In the genomic region with DNA sequence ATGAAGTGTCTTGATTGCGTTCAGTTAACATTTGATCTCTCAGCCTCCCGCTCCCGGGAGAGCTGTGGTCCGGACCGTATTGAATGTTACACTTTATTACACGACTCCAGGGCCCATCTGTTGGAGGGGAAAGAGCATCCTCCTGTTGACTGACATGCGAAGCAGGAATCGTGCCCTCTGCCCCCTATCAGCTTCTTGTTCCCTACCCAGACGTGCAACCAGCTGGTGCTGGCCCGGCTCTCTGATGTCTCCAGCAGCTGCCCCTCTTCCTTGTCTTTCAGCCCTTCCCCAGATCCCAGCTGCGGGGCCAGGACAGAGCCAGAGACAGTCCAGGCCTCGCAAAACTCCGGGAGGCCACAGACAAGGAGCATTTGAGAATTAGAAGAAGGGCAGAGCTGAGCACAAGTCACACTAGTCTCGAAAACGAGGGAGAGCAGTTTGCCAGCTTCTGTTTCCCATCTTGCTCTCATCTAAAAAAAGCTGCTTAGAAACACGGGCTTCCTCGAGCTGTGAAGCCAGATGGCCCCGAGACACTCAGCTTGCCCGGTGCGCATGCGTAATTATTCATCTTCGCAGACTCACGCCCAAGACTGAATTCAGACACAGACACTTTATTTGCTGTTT, we compare ENCODE assay signal across 8 mouse cellular contexts. TPM values are rescaled to one million over a fixed set of nuclear protein-coding genes. Genes with fewer than 3 reads are reported as not detected.
DNase-seq lines count a peak whose midpoint lies in the region; ATAC-seq and TF ChIP-seq lines count a peak whose summit lies in the region.

No protein-coding gene starts in this region.

- 22% methylated on average over 23 of the region's 23 CpGs for WGBS in kidney, embryonic 14.5 days
- WGBS in forebrain, embryonic 16.5 days: 17% methylated on average over 23 of the region's 23 CpGs
- WGBS in lung, embryonic 16.5 days: 23% methylated on average over 23 of the region's 23 CpGs

- peak overlapping the region; percentile 14; the same call in 1 of the 2 replicates for H3K9ac ChIP-seq in kidney, embryonic 14.5 days (ENCODE audit: low read depth, low read length)
- peak overlapping the region; percentile 62 for H3K9ac ChIP-seq in forebrain, embryonic 16.5 days (replicated peaks; ENCODE audit: low read depth, low read length)
- H3K9ac ChIP-seq in lung, embryonic 16.5 days (ENCODE audit: low read length): peak overlapping the region; percentile 48; the same call in 1 of the 2 replicates

- H3K27ac ChIP-seq in kidney, embryonic 14.5 days (ENCODE audit: low read depth, low read length): peak overlapping the region; percentile 66
- peak overlapping the region; percentile 98 for H3K27ac ChIP-seq in forebrain, embryonic 16.5 days (ENCODE audit: low read length)
- peak overlapping the region; percentile 95 for H3K27ac ChIP-seq in layer of hippocampus, adult 2 months
- no peak overlapping the region for H3K27ac ChIP-seq in lung, embryonic 16.5 days (ENCODE audit: low read length)

- peak overlapping the region; percentile 13; the same call in 1 of the 2 replicates for H3K4me2 ChIP-seq in kidney, embryonic 14.5 days (replicated peaks; ENCODE audit: low read depth, low read length)
- peak overlapping the region; percentile 48 for H3K4me2 ChIP-seq in forebrain, embryonic 16.5 days (ENCODE audit: low read length)
- peak overlapping the region; percentile 11; the same call in 1 of the 2 replicates for H3K4me2 ChIP-seq in lung, embryonic 16.5 days (ENCODE audit: low read depth, low read length)

- H3K27me3 ChIP-seq in kidney, embryonic 14.5 days (ENCODE audit: control insufficient read depth, insufficient read depth, low read length): no peaks in the 10 kb centered on the region
- H3K27me3 ChIP-seq in forebrain, embryonic 16.5 days (replicated peaks; ENCODE audit: control insufficient read depth, insufficient read depth, low read length): no peaks in the 10 kb centered on the region
- H3K27me3 ChIP-seq in lung, embryonic 16.5 days (ENCODE audit: control insufficient read depth, insufficient read depth, low read depth, low read length): no peaks in the 10 kb centered on the region

- H3K9me3 ChIP-seq in kidney, embryonic 14.5 days (ENCODE audit: control insufficient read depth, low read length): no peaks in the 10 kb centered on the region
- H3K9me3 ChIP-seq in forebrain, embryonic 16.5 days (ENCODE audit: control insufficient read depth, low read length): no peaks in the 10 kb centered on the region
- no peaks in the 10 kb centered on the region for H3K9me3 ChIP-seq in lung, embryonic 16.5 days (ENCODE audit: control insufficient read depth, low read length)

- no peak for TF ChIP-seq CTCF in layer of hippocampus, adult 2 months (conservative IDR thresholded peaks at IDR 0.05)

- H3K36me3 ChIP-seq in kidney, embryonic 14.5 days (ENCODE audit: control insufficient read depth, insufficient read depth, low read length): no peaks in the 10 kb centered on the region
- H3K36me3 ChIP-seq in forebrain, embryonic 16.5 days (ENCODE audit: control insufficient read depth, insufficient read depth): no peaks in the 10 kb centered on the region
- peaks cover under 1% of the 10 kb centered on the region; the same call in 1 of the 2 replicates for H3K36me3 ChIP-seq in lung, embryonic 16.5 days (ENCODE audit: control insufficient read depth, insufficient read depth, low read length)

- no peak for DNase-seq in kidney, adult 11 months
- DNase-seq in layer of hippocampus, adult 2 months (ENCODE audit: low spot score in 2 of 2): peak; percentile 89 to 95
- DNase-seq in right cerebral cortex, adult 18-20 months: peak; percentile 96
- DNase-seq in spleen, adult 18-20 months: no peak

- peak; percentile 77 for ATAC-seq in kidney, embryonic 14.5 days (ENCODE audit: low FRiP score, low TSS enrichment)
- peak; percentile 88 for ATAC-seq in forebrain, embryonic 16.5 days
- 0 out of 2 replicates have a peak, but pooled peaks have one; percentile 23 for ATAC-seq in lung, embryonic 16.5 days (ENCODE audit: low read depth)
- ATAC-seq in erythroblast, adult 5-6 weeks (replicated peaks; ENCODE audit: low FRiP score, poor library complexity, severe bottlenecking): no peak

- peaks cover 8% of the 10 kb centered on the region; the same call in 1 of the 2 replicates for H3K4me1 ChIP-seq in kidney, embryonic 14.5 days (ENCODE audit: control insufficient read depth, insufficient read depth, low read length)
- peaks cover 28% of the 10 kb centered on the region for H3K4me1 ChIP-seq in forebrain, embryonic 16.5 days (replicated peaks; ENCODE audit: control insufficient read depth, insufficient read depth, low read length)
- H3K4me1 ChIP-seq in lung, embryonic 16.5 days (replicated peaks; ENCODE audit: control insufficient read depth, insufficient read depth, low read length): peaks cover 10% of the 10 kb centered on the region

- H3K4me3 ChIP-seq in kidney, embryonic 14.5 days (ENCODE audit: low read length): no peak overlapping the region
- H3K4me3 ChIP-seq in forebrain, embryonic 16.5 days (replicated peaks; ENCODE audit: low read length): peak overlapping the region; percentile 25
- H3K4me3 ChIP-seq in layer of hippocampus, adult 2 months: peak overlapping the region; percentile 15; the same call in 1 of the 2 replicates
- no peak overlapping the region for H3K4me3 ChIP-seq in lung, embryonic 16.5 days (ENCODE audit: low read length)

RNA-seq across cellular contexts. Expression of gene Pafah2, which starts 34.4 kb away (rescaled TPM):
- 8.4 and 12.3 TPM in 2 replicates for polyA plus RNA-seq in kidney, embryonic 14.5 days (2014; fragmentation: Nextera tagmentation; extraction: Ambion mirVana)
- 8.1 and 9.3 TPM in 2 replicates for polyA plus RNA-seq in forebrain, embryonic 16.5 days (2015; fragmentation: Nextera tagmentation; extraction: Ambion mirVana)
- 1 to 10 TPM; 6.6 to 9.0 TPM for total RNA-seq in layer of hippocampus, adult 2 months (2021)
- polyA plus RNA-seq in lung, embryonic 16.5 days (2015; fragmentation: Nextera tagmentation; extraction: Ambion mirVana): 14.3 and 14.6 TPM in 2 replicates
- total RNA-seq in erythroblast, adult 5-6 weeks (2015; ENCODE audit: low replicate concordance): 3.1 and 3.3 TPM in 2 replicates
- 1.5 and 3.9 TPM in 2 replicates for total RNA-seq in erythroblast, adult 5-6 weeks (2017; ENCODE audit: low replicate concordance)

RNA-seq across cellular contexts. Expression of gene Stmn1, which starts 37.6 kb away (rescaled TPM):
- 1,829 and 1,880 TPM in 2 replicates for polyA plus RNA-seq in kidney, embryonic 14.5 days (2014; fragmentation: Nextera tagmentation; extraction: Ambion mirVana)
- polyA plus RNA-seq in forebrain, embryonic 16.5 days (2015; fragmentation: Nextera tagmentation; extraction: Ambion mirVana): 7,901 and 8,250 TPM in 2 replicates
- total RNA-seq in layer of hippocampus, adult 2 months (2021): 100 to 1,000 TPM; 362 to 369 TPM
- 1,638 and 1,729 TPM in 2 replicates for polyA plus RNA-seq in lung, embryonic 16.5 days (2015; fragmentation: Nextera tagmentation; extraction: Ambion mirVana)
- total RNA-seq in erythroblast, adult 5-6 weeks (2015; ENCODE audit: low replicate concordance): 207 and 212 TPM in 2 replicates
- 201 and 236 TPM in 2 replicates for total RNA-seq in erythroblast, adult 5-6 weeks (2017; ENCODE audit: low replicate concordance)

RNA-seq across cellular contexts. Expression of gene Extl1, which starts 46.8 kb away (rescaled TPM):
- 0.20 and 0.23 TPM in 2 replicates for polyA plus RNA-seq in kidney, embryonic 14.5 days (2014; fragmentation: Nextera tagmentation; extraction: Ambion mirVana)
- 0.45 and 0.56 TPM in 2 replicates for polyA plus RNA-seq in forebrain, embryonic 16.5 days (2015; fragmentation: Nextera tagmentation; extraction: Ambion mirVana)
- total RNA-seq in layer of hippocampus, adult 2 months (2021): 10 to 100 TPM; 44.7 to 46.5 TPM
- 1.8 and 2.5 TPM in 2 replicates for polyA plus RNA-seq in lung, embryonic 16.5 days (2015; fragmentation: Nextera tagmentation; extraction: Ambion mirVana)
- total RNA-seq in erythroblast, adult 5-6 weeks (2015; ENCODE audit: low replicate concordance): not detected in 2 replicates
- total RNA-seq in erythroblast, adult 5-6 weeks (2017; ENCODE audit: low replicate concordance): 0.42 TPM in 1 of 2 replicates, not detected in the other

Comparison
In these comparisons a context has a peak if more than half of its experiments do, and no peak if none do; other contexts are left out.
1. H3K4me3 ChIP-seq: peak in forebrain, embryonic 16.5 days (single experiment) and layer of hippocampus, adult 2 months (single experiment); none in kidney, embryonic 14.5 days (single experiment) and lung, embryonic 16.5 days (single experiment).
2. DNase-seq: peak in layer of hippocampus, adult 2 months (2 of 2) and right cerebral cortex, adult 18-20 months (single experiment); none in kidney, adult 11 months (single experiment) and spleen, adult 18-20 months (0 of 2).
3. Peak in every context shown above with its lines, with median percentiles within 50 percentile points of each other: H3K4me2 ChIP-seq and H3K9ac ChIP-seq.